Mouse (Mus musculus) forebrain, embryonic 10.5 days (tissue): Measurements from ENCODE around the gene Notch3. TPM values are rescaled to one million over a fixed set of nuclear protein-coding genes. Genes with fewer than 3 reads are reported as not detected.
"Not testable (repeated sequence)": the region's sequence is repeated elsewhere in the genome, so short reads cannot be mapped to it uniquely, and the experiment has no call there.

ENCODE experiments used
- DNase-seq: peaks from one replicate; pipeline ENCODE4 v3.0.0-alpha.2; 2017; ENCODE audit warnings: low spot score; ENCODE audit errors: extremely low spot score
- H3K27ac ChIP-seq: fragments of 300-500 bp; sonication (generic); 2 replicates; pipeline ENCODE4 v1.5.1; 2016; ENCODE audit warnings: mild to moderate bottlenecking
- H3K27me3 ChIP-seq: fragments of 300-500 bp; sonication (generic); 2 replicates; pipeline ENCODE4 v1.6.1; 2016; ENCODE audit warnings: mild to moderate bottlenecking; ENCODE audit not compliant: poor library complexity, severe bottlenecking
- H3K36me3 ChIP-seq: fragments of 300-500 bp; sonication (generic); replicated peaks from 2 replicates; pipeline ENCODE4 v1.6.1; 2016; ENCODE audit warnings: mild to moderate bottlenecking, moderate library complexity
- H3K4me1 ChIP-seq: fragments of 300-500 bp; sonication (generic); 2 replicates; pipeline ENCODE4 v1.6.1; 2016
- H3K4me3 ChIP-seq: fragments of 300-500 bp; sonication (generic); 2 replicates; pipeline ENCODE4 v1.5.1; 2016; ENCODE audit warnings: mild to moderate bottlenecking, moderate library complexity
- H3K9me3 ChIP-seq: fragments of 300-500 bp; sonication (generic); 2 replicates; pipeline ENCODE4 v1.6.1; 2016; ENCODE audit warnings: mild to moderate bottlenecking, moderate library complexity
- WGBS: fragments of 180-500 bp; shearing (Covaris S2); methylation state at CpG from one replicate; pipeline ENCODE4 v1.1.7; 2016; 5-methylcytosine and 5-hydroxymethylcytosine counted together
- polyA plus RNA-seq: library from polyadenylated mRNA; unstranded; fragments of >200 nt; fragmentation: Nextera tagmentation; extraction: Ambion mirVana; gene quantifications from 2 replicates; pipeline ENCODE4 v1.2.1, GENCODE M21; 2016

Notch3 gene
- polyA plus RNA-seq, 1 experiment from 2014 or later: 24.4 TPM

- Histone ChIP-seq H3K36me3 (peaks cover 87% of the 10 kb centered on the region), H3K4me1 (peaks cover 7% of the 10 kb centered on the region), H3K9me3 (no peaks in the 10 kb centered on the region), H3K4me3 (no peak overlapping the region), H3K27ac (no peak overlapping the region), H3K27me3 (no peaks in the 10 kb centered on the region)
- no peak for DNase-seq
- 96% methylated on average over 4 of the region's 4 CpGs for WGBS
These were observed 43.1 kb downstream of the Notch3 start for GRCm38 (mm10) chr17:32123545-32123944.

GRCm38 (mm10) chr17:32122587-32122970 lies 44.1 kb downstream of the Notch3 start:
- 87% methylated on average over 14 of the region's 14 CpGs for WGBS
- Histone ChIP-seq H3K4me3 (no peak overlapping the region), H3K27ac (no peak overlapping the region), H3K27me3 (no peaks in the 10 kb centered on the region), H3K4me1 (peaks cover 16% of the 10 kb centered on the region), H3K36me3 (peaks cover 78% of the 10 kb centered on the region), H3K9me3 (no peaks in the 10 kb centered on the region)
- no peak for DNase-seq

GRCm38 (mm10) chr17:32121833-32122586 lies 44.6 kb downstream of the Notch3 start:
- Histone ChIP-seq H3K27me3 (peaks cover 4% of the 10 kb centered on the region; the same call in 1 of the 2 replicates), H3K27ac (no peak overlapping the region), H3K4me3 (no peak overlapping the region), H3K9me3 (no peaks in the 10 kb centered on the region), H3K36me3 (peaks cover 72% of the 10 kb centered on the region), H3K4me1 (peaks cover 22% of the 10 kb centered on the region)
- no peak for DNase-seq
- 81% methylated on average over 19 of the region's 19 CpGs for WGBS

GRCm38 (mm10) chr17:32120771-32121532 lies 45.7 kb downstream of the Notch3 start:
- Histone ChIP-seq H3K9me3 (no peaks in the 10 kb centered on the region), H3K27me3 (peaks cover 15% of the 10 kb centered on the region), H3K4me3 (no peak overlapping the region), H3K27ac (no peak overlapping the region), H3K4me1 (peaks cover 25% of the 10 kb centered on the region), H3K36me3 (peaks cover 62% of the 10 kb centered on the region)
- DNase-seq: no peak
- 85% methylated on average over 9 of the region's 9 CpGs for WGBS

- no peaks in the 10 kb centered on the region for H3K9me3 ChIP-seq
- H3K4me1 ChIP-seq: peaks cover 33% of the 10 kb centered on the region
- DNase-seq: no peak
- 85% methylated on average over 16 of the region's 16 CpGs for WGBS
- H3K27me3 ChIP-seq: peaks cover 30% of the 10 kb centered on the region
- H3K27ac ChIP-seq: no peak overlapping the region
- H3K36me3 ChIP-seq: peaks cover 45% of the 10 kb centered on the region
- H3K4me3 ChIP-seq: no peak overlapping the region
These were observed 47.5 kb downstream of the Notch3 start for GRCm38 (mm10) chr17:32119196-32119595.

GRCm38 (mm10) chr17:32118484-32118883 lies 48.2 kb downstream of the Notch3 start:
- Histone ChIP-seq H3K27me3 (peaks cover 38% of the 10 kb centered on the region), H3K4me3 (peak overlapping the region; percentile 36), H3K27ac (peak overlapping the region; percentile 65; the same call in 1 of the 2 replicates), H3K4me1 (peaks cover 40% of the 10 kb centered on the region), H3K9me3 (no peaks in the 10 kb centered on the region), H3K36me3 (peaks cover 38% of the 10 kb centered on the region)
- no peak for DNase-seq
- WGBS: 20% methylated on average over 3 of the region's 3 CpGs

GRCm38 (mm10) chr17:32117872-32118421 lies 48.7 kb downstream of the Notch3 start:
- peak; percentile 67 for DNase-seq
- WGBS: 10% methylated on average over 13 of the region's 13 CpGs
- peak overlapping the region; percentile 36 for H3K4me3 ChIP-seq

GRCm38 (mm10) chr17:32117287-32117871 lies 49.3 kb downstream of the Notch3 start:
- H3K9me3 ChIP-seq: no peaks in the 10 kb centered on the region
- no peak overlapping the region for H3K4me3 ChIP-seq
- 49% methylated on average over 5 of the region's 5 CpGs for WGBS
- peaks cover 49% of the 10 kb centered on the region for H3K27me3 ChIP-seq
- no peak overlapping the region for H3K27ac ChIP-seq
- peaks cover 46% of the 10 kb centered on the region for H3K4me1 ChIP-seq
- H3K36me3 ChIP-seq: peaks cover 27% of the 10 kb centered on the region
- no peak for DNase-seq

More at GRCm38 (mm10) chr17:32117872-32118421, 48.7 kb downstream of the Notch3 start:
- Histone ChIP-seq H3K27ac (peak overlapping the region; percentile 65; the same call in 1 of the 2 replicates), H3K4me1 (peaks cover 46% of the 10 kb centered on the region), H3K36me3 (peaks cover 33% of the 10 kb centered on the region), H3K27me3 (peaks cover 43% of the 10 kb centered on the region)
- H3K9me3 ChIP-seq: not testable (repeated sequence)

GRCm38 (mm10) chr17:32116586-32117286 lies 49.9 kb downstream of the Notch3 start:
- no peak overlapping the region for H3K27ac ChIP-seq
- H3K9me3 ChIP-seq: no peaks in the 10 kb centered on the region
- peaks cover 21% of the 10 kb centered on the region for H3K36me3 ChIP-seq
- no peak overlapping the region for H3K4me3 ChIP-seq
- 77% methylated on average over 6 of the region's 6 CpGs for WGBS
- peaks cover 52% of the 10 kb centered on the region for H3K27me3 ChIP-seq
- DNase-seq: no peak
- peaks cover 42% of the 10 kb centered on the region for H3K4me1 ChIP-seq

- not testable (repeated sequence) for H3K36me3 ChIP-seq, H3K9me3 ChIP-seq, DNase-seq
- WGBS: 51% methylated on average over 5 of the region's 5 CpGs
- H3K27ac ChIP-seq: peak overlapping the region; percentile 74; the same call in 1 of the 2 replicates
- H3K4me3 ChIP-seq: peak overlapping the region; percentile 63
- H3K4me1 ChIP-seq: peaks cover 61% of the 10 kb centered on the region
- peaks cover 61% of the 10 kb centered on the region for H3K27me3 ChIP-seq
These were observed 52.2 kb downstream of the Notch3 start for GRCm38 (mm10) chr17:32114486-32114885.

- Histone ChIP-seq H3K36me3 (no peaks in the 10 kb centered on the region), H3K4me1 (peaks cover 61% of the 10 kb centered on the region), H3K27me3 (peaks cover 64% of the 10 kb centered on the region), H3K27ac (peak overlapping the region; percentile 74), H3K4me3 (peak overlapping the region; percentile 63), H3K9me3 (no peaks in the 10 kb centered on the region)
- DNase-seq: peak; percentile 69
- 1% methylated on average over 56 of the region's 56 CpGs for WGBS
These were observed 52.9 kb downstream of the Notch3 start for GRCm38 (mm10) chr17:32113523-32114421.
